Mouse (Mus musculus): ENCODE data around the gene Krt5. TPM values are rescaled to one million over a fixed set of nuclear protein-coding genes. Genes with fewer than 3 reads are reported as not detected.

The Krt5 gene
- polyA plus RNA-seq, 1 experiment from 2014 or later = not detected

DNA sequence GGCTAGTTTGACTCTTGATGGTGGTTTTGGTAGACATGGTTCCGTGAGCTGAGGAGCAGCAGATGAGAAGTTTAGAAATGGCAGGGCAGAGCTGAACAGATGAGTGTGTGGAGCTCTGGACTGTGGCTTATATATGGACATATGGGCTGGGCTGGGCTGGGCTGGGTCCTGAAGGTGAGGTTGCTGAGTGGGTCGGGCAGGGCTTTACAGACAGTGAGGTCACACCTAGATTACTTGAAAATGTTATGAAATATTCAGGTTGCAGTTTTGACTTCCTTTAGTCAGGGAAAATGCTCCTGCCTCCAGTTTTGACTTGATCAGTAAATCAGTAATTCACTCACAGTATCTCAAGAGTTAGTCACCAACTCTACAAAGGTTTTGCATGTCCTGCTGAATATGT is 32.5 kb downstream of the Krt5 start, which contains the start of gene Krt6b:
Krt6b (minus strand) TSS at position 101 of the 400 bp plus-strand sequence.
- ATAC-seq (ENCODE audit: low FRiP score, low TSS enrichment) = no peak
- H3K36me3 ChIP-seq (ENCODE audit: control insufficient read depth, insufficient read depth, low read length) = no peaks in the 10 kb centered on the region

DNA sequence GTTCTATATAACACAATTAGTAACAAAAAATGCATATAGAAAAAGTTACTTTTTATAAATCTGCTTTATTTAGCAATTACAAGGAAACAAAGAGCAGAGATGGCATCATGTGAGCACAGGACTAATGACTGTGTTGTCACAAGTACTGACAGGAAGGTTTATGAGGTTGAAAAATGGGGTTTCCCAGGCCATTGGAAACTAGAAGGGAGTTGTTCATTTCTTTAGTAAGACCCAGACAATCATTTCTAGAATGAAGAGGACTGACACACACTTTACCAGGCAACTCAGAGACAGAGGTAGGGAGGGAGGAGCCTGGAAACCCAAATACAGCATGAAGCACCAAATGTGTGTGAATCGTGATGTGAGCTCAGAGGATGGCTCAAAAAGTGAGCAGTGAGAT is 36.7 kb downstream of the Krt5 start:
- Histone ChIP-seq H3K9me3 (ENCODE audit: control insufficient read depth, low read length) (no peaks in the 10 kb centered on the region), H3K9ac (replicated peaks; ENCODE audit: low read length) (no peak overlapping the region), H3K4me3 (replicated peaks; ENCODE audit: low read depth, low read length) (no peak overlapping the region), H3K27me3 (ENCODE audit: control insufficient read depth, insufficient read depth, low read length) (no peaks in the 10 kb centered on the region), H3K4me2 (ENCODE audit: low read length) (no peak overlapping the region), H3K27ac (replicated peaks; ENCODE audit: low read depth, low read length) (no peak overlapping the region), H3K4me1 (ENCODE audit: control insufficient read depth, insufficient read depth, low read length) (no peaks in the 10 kb centered on the region), H3K36me3 (ENCODE audit: control insufficient read depth, insufficient read depth, low read length) (no peaks in the 10 kb centered on the region)
- no peak for ATAC-seq (ENCODE audit: low FRiP score, low TSS enrichment)
- 92% methylated on average over 1 of the region's 1 CpGs for WGBS
- no peak for DNase-seq

More for the DNA sequence above, 32.5 kb downstream of the Krt5 start, which contains the start of gene Krt6b:
- Histone ChIP-seq H3K9me3 (ENCODE audit: control insufficient read depth, low read length) (no peaks in the 10 kb centered on the region), H3K9ac (replicated peaks; ENCODE audit: low read length) (no peak within 1 kb of the TSS), H3K4me3 (replicated peaks; ENCODE audit: low read depth, low read length) (no peak within 1 kb of the TSS), H3K4me1 (ENCODE audit: control insufficient read depth, insufficient read depth, low read length) (no peaks in the 10 kb centered on the region), H3K27ac (replicated peaks; ENCODE audit: low read depth, low read length) (no peak within 1 kb of the TSS), H3K4me2 (ENCODE audit: low read length) (no peak within 1 kb of the TSS), H3K27me3 (ENCODE audit: control insufficient read depth, insufficient read depth, low read length) (no peaks in the 10 kb centered on the region)
- DNase-seq = no peak
- 78% methylated on average over 2 of the region's 2 CpGs for WGBS

Small RNA genes lying within 50 kb of the gene (microRNA-seq; reads per million reads assigned to microRNA genes)
- not detected for gene Gm44323
- gene Gm44342 = not detected
- gene Gm44383 = not detected

Other genes starting within 250 kb of the Krt5 start
- gene Krt81, start 249.1 kb downstream of the Krt5 start, polyA plus RNA-seq (2014; fragmentation: Nextera tagmentation; extraction: Ambion mirVana) = not detected in 2 replicates
- 0.11 and 0.12 TPM in 2 replicates for gene Krt86, start 239.4 kb downstream of the Krt5 start, polyA plus RNA-seq (2014; fragmentation: Nextera tagmentation; extraction: Ambion mirVana)
- gene Krt83, start 221.4 kb downstream of the Krt5 start, polyA plus RNA-seq (2014; fragmentation: Nextera tagmentation; extraction: Ambion mirVana) = not detected in 2 replicates
- gene Gm49425, start 195.6 kb downstream of the Krt5 start, polyA plus RNA-seq (2014; fragmentation: Nextera tagmentation; extraction: Ambion mirVana) = not detected in 2 replicates
- gene Krt84, start 180.1 kb downstream of the Krt5 start, polyA plus RNA-seq (2014; fragmentation: Nextera tagmentation; extraction: Ambion mirVana) = not detected in 2 replicates
- not detected in 2 replicates for gene Krt82, start 162.2 kb downstream of the Krt5 start, polyA plus RNA-seq (2014; fragmentation: Nextera tagmentation; extraction: Ambion mirVana)
- gene Krt90, start 149.9 kb downstream of the Krt5 start, polyA plus RNA-seq (2014; fragmentation: Nextera tagmentation; extraction: Ambion mirVana) = 0.08 TPM in 1 of 2 replicates, not detected in the other
- 0.07 and 0.15 TPM in 2 replicates for gene Krt75, start 139.0 kb downstream of the Krt5 start, polyA plus RNA-seq (2014; fragmentation: Nextera tagmentation; extraction: Ambion mirVana)
- gene Gm5414, start 84.7 kb downstream of the Krt5 start, polyA plus RNA-seq (2014; fragmentation: Nextera tagmentation; extraction: Ambion mirVana) = not detected in 2 replicates
- not detected in 2 replicates for gene Gm5478, start 65.5 kb downstream of the Krt5 start, polyA plus RNA-seq (2014; fragmentation: Nextera tagmentation; extraction: Ambion mirVana)
- gene Krt6b, start 32.6 kb downstream of the Krt5 start, polyA plus RNA-seq (2014; fragmentation: Nextera tagmentation; extraction: Ambion mirVana) = not detected in 2 replicates
- gene Krt6a, start 18.6 kb downstream of the Krt5 start, polyA plus RNA-seq (2014; fragmentation: Nextera tagmentation; extraction: Ambion mirVana) = not detected in 2 replicates
- gene Krt71, start 30.2 kb upstream of the Krt5 start, polyA plus RNA-seq (2014; fragmentation: Nextera tagmentation; extraction: Ambion mirVana) = 0.25 and 0.63 TPM in 2 replicates
- gene Krt72, start 73.6 kb upstream of the Krt5 start, polyA plus RNA-seq (2014; fragmentation: Nextera tagmentation; extraction: Ambion mirVana) = 0.11 TPM in 1 of 2 replicates, not detected in the other
- gene Krt73, start 89.4 kb upstream of the Krt5 start, polyA plus RNA-seq (2014; fragmentation: Nextera tagmentation; extraction: Ambion mirVana) = 1.1 and 2.0 TPM in 2 replicates
- not detected in 2 replicates for gene Krt2, start 105.3 kb upstream of the Krt5 start, polyA plus RNA-seq (2014; fragmentation: Nextera tagmentation; extraction: Ambion mirVana)
- gene Krt1, start 137.9 kb upstream of the Krt5 start, polyA plus RNA-seq (2014; fragmentation: Nextera tagmentation; extraction: Ambion mirVana) = 6.7 and 10.7 TPM in 2 replicates
- gene Krt77, start 156.8 kb upstream of the Krt5 start, polyA plus RNA-seq (2014; fragmentation: Nextera tagmentation; extraction: Ambion mirVana) = 0.07 and 0.42 TPM in 2 replicates
- not detected in 2 replicates for gene Krt76, start 180.0 kb upstream of the Krt5 start, polyA plus RNA-seq (2014; fragmentation: Nextera tagmentation; extraction: Ambion mirVana)
- gene Krt4, start 211.8 kb upstream of the Krt5 start, polyA plus RNA-seq (2014; fragmentation: Nextera tagmentation; extraction: Ambion mirVana) = not detected in 2 replicates
- 0.45 and 0.69 TPM in 2 replicates for gene Krt79, start 227.4 kb upstream of the Krt5 start, polyA plus RNA-seq (2014; fragmentation: Nextera tagmentation; extraction: Ambion mirVana)
- gene Krt78, start 241.4 kb upstream of the Krt5 start, polyA plus RNA-seq (2014; fragmentation: Nextera tagmentation; extraction: Ambion mirVana) = not detected in 2 replicates

All from midbrain, embryonic 14.5 days (tissue).